Mouse (Mus musculus): ENCODE results near the gene Manbal.

DNA sequence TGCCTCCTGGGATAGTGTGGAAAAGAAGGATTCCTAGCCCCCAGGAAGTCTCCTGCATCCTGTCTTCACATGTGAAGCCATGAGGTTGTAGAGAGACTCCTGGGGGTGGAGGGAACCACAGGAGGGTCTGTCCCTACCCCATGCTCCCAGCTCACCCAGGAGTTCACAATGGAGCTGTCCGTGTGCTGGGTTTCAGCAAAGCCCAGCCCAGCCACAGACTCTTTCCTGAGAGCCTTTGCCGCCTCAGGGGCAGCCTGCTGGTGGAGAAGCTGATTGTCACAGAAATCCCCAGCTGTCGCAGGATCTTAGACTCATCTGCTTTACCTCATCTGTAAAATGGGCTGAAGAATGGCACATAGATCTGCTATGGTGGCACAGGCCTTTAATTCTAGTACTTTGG is 69.7 kb downstream of the Manbal start:
- no peak for TF ChIP-seq POLR2A (IDR thresholded peaks at IDR 0.05; ENCODE audit: control insufficient read depth, extremely low read depth, insufficient read depth, low read length, poor library complexity)
- no peak for TF ChIP-seq CTCF (IDR thresholded peaks at IDR 0.05; ENCODE audit: borderline replicate concordance, control insufficient read depth, extremely low read depth, insufficient read depth, low read length, poor library complexity)

Data from thymus, adult 2 months (tissue).